Mouse (Mus musculus) limb, embryonic 14.5 days (tissue): Measurements from ENCODE around the gene Evpl. TPM values are rescaled to one million over a fixed set of nuclear protein-coding genes. Genes with fewer than 3 reads are reported as not detected.

Source experiments
- ATAC-seq: fragments of 200-750 bp; cut with Nextera tagmentation; 2 replicates; pipeline ENCODE4 v1.8.0; 2017; ENCODE audit warnings: low read depth, moderate number of reproducible peaks, moderate TSS enrichment; ENCODE audit not compliant: low FRiP score
- DNase-seq: peaks from one replicate; pipeline ENCODE4 v3.0.0-alpha.2; 2015; ENCODE audit warnings: low spot score
- H3K27ac ChIP-seq: fragments of 300-500 bp; sonication (generic); replicated peaks from 2 replicates; pipeline ENCODE4 v1.5.1; 2014; ENCODE audit warnings: low read depth, mild to moderate bottlenecking, low read length, moderate library complexity, mixed read lengths
- H3K27me3 ChIP-seq: fragments of 300-500 bp; sonication (generic); 2 replicates; pipeline ENCODE4 v1.6.1; 2014; ENCODE audit warnings: low read length, mixed read lengths; ENCODE audit not compliant: control insufficient read depth, insufficient read depth
- H3K36me3 ChIP-seq: fragments of 300-500 bp; sonication (generic); 2 replicates; pipeline ENCODE4 v1.6.1; 2014; ENCODE audit warnings: mild to moderate bottlenecking, low read length, moderate library complexity, mixed read lengths; ENCODE audit not compliant: control insufficient read depth, insufficient read depth
- H3K4me1 ChIP-seq: fragments of 300-500 bp; sonication (generic); 2 replicates; pipeline ENCODE4 v1.6.1; 2014; ENCODE audit warnings: antibody characterized with exemption, low read length, mixed read lengths; ENCODE audit not compliant: control insufficient read depth, insufficient read depth
- H3K4me2 ChIP-seq: fragments of 300-500 bp; sonication (generic); replicated peaks from 2 replicates; pipeline ENCODE4 v1.6.1; 2014; ENCODE audit warnings: low read depth, mild to moderate bottlenecking, low read length, moderate library complexity; ENCODE audit not compliant: severe bottlenecking
- H3K4me3 ChIP-seq: fragments of 300-500 bp; sonication (generic); replicated peaks from 2 replicates; pipeline ENCODE4 v1.5.1; 2014; ENCODE audit warnings: low read length
- H3K9ac ChIP-seq: fragments of 300-500 bp; sonication (generic); 2 replicates; pipeline ENCODE4 v1.6.1; 2014; ENCODE audit warnings: mild to moderate bottlenecking, low read depth, low read length, moderate library complexity; ENCODE audit not compliant: severe bottlenecking
- H3K9me3 ChIP-seq: fragments of 300-500 bp; sonication (generic); 2 replicates; pipeline ENCODE4 v1.6.1; 2016; ENCODE audit warnings: low read length; ENCODE audit not compliant: control insufficient read depth
- POLR2A ChIP-seq: fragments of 200-500 bp; IDR thresholded peaks from 2 replicates; pipeline ENCODE4 v1.8.0; 2012; ENCODE audit warnings: inconsistent platforms, mild to moderate bottlenecking, moderate library complexity, borderline replicate concordance; ENCODE audit not compliant: insufficient read depth, insufficient read length; ENCODE audit errors: extremely low read depth
- WGBS: fragments of 180-500 bp; shearing (Covaris S2); extraction: QIAGEN DNeasy Blood & Tissue Kit; methylation state at CpG from one replicate; pipeline ENCODE4 v1.1.7; 2014; 5-methylcytosine and 5-hydroxymethylcytosine counted together
- polyA plus RNA-seq, 2 experiments: library from polyadenylated mRNA; depleted of rRNA in 1 of 2; stranded (reverse) in 1 of 2; unstranded in 1 of 2; fragments of >200 nt; fragmentation: Nextera tagmentation in 1 of 2; extraction: Ambion mirVana in 1 of 2; gene quantifications; 2 replicates each; pipeline versions ENCODE4 v1.2.1 to v1.2.3; 2012 to 2014

Gene Evpl
- polyA plus RNA-seq, 2 experiments: 8.2 to 21.8 TPM

DNA sequence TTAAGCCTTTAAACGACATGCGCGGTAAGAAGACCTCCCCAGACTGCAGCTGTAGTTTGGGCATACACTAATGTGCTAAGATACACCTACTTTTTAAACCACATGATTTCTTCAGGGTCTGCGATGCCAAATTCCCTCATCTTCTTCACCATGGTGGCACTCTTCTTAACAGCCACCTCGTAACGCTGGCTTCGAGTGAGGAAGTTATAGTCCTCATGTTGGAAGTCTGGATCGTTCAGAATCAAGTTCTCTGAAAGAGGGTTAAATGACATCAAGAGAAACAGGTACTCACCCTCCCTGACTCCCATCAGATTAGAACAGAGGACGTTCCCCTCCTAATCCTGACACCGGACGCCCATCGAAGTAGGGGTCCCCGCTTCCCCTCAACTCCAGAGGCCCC lies 39.7 kb downstream of the Evpl start:
- Histone ChIP-seq H3K4me3 (peak overlapping the region; percentile 66), H3K9ac (peak overlapping the region; percentile 81), H3K27me3 (no peaks in the 10 kb centered on the region), H3K36me3 (peaks cover 21% of the 10 kb centered on the region), H3K9me3 (no peaks in the 10 kb centered on the region), H3K4me1 (peaks cover 9% of the 10 kb centered on the region), H3K4me2 (peak overlapping the region; percentile 45), H3K27ac (peak overlapping the region; percentile 83; the same call in 1 of the 2 replicates)
- WGBS: 23% methylated on average over 13 of the region's 13 CpGs
- DNase-seq (no peak), ATAC-seq (no peak; the same call in 1 of the 2 replicates)
- TF ChIP-seq POLR2A: no peak

DNA sequence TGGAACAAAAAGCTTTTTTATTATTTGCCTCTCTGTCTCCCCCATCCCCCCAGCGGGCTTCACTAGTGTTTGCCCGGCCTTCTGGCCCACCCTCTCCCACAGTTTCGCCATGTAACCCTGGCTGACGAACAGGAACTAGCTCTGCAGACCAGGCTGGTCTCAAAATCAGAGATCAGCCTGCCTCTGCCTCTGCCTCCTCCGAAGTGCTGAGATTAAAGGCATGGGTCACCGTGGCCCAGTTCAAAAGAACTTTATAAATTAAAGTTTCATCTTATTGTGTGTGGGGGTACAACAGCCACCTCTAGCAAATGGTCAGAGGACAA lies 40.3 kb downstream of the Evpl start:
- Histone ChIP-seq H3K9ac (no peak overlapping the region), H3K27me3 (no peaks in the 10 kb centered on the region), H3K9me3 (no peaks in the 10 kb centered on the region), H3K4me2 (peak overlapping the region; percentile 45; the same call in 1 of the 2 replicates), H3K36me3 (peaks cover 21% of the 10 kb centered on the region), H3K4me1 (peaks cover 9% of the 10 kb centered on the region), H3K27ac (no peak overlapping the region), H3K4me3 (peak overlapping the region; percentile 66; the same call in 1 of the 2 replicates)
- 92% methylated on average over 6 of the region's 6 CpGs for WGBS
- DNase-seq (no peak), ATAC-seq (no peak)
- no peak for TF ChIP-seq POLR2A

DNA sequence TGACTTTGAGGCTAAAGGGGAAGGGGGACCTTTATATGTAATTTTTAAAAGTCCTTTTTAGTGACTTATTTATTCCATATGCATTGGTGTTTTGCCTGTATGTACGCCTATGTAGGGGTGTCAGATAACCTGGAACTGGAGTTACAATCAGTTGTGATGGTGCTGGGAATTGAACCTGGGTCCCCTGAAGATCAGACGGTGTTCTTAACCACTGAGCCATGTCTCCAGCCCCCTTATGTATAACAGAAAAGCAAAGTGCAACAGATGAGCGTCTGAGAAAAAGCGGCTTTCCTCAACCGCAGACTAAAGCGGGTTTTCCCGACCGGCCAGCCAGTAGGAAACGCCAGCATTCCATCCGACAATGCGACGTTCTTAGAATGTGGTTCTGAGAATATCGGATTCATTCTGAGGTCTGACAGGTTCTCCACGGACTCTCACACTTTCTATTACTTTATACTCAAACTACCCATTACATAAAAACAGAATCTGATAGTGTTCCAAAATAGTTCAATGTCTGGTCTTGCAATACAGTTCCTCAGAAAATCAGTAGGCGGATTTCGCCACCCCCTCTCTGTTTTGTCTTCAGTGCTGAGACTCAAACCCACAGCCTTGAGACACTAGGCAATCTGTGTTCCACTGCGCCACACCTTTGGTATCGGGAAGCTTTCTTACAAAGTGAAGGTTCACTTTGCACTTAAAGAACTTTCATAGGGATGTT lies 40.9 kb downstream of the Evpl start:
- Histone ChIP-seq H3K9me3 (no peaks in the 10 kb centered on the region), H3K4me1 (peaks cover 9% of the 10 kb centered on the region), H3K36me3 (peaks cover 18% of the 10 kb centered on the region), H3K27ac (no peak overlapping the region), H3K4me3 (no peak overlapping the region), H3K27me3 (no peaks in the 10 kb centered on the region), H3K9ac (no peak overlapping the region), H3K4me2 (0 out of 2 replicates have a peak overlapping the region, but pooled peaks have one; percentile 45)
- 95% methylated on average over 18 of the region's 18 CpGs for WGBS
- DNase-seq (no peak), ATAC-seq (no peak)
- no peak for TF ChIP-seq POLR2A

DNA sequence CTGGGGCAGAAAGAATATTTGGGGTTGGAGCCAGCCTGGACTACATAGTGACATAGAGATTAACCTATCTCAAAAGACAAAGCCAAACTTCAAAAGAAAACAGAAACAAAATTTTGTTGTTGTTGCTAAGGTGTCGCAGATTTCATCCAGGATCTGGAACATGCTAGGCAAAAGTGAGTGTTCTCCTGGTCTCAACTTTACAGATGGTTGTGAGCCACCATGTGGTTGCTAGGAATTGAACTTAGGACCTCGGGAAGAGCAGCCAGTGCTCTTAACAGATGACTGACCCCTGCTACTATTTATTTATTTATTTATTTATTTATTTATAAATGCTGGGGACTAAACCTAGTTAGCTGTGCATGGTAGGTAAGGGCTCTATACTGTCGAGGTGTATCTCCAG lies 41.5 kb downstream of the Evpl start:
- Histone ChIP-seq H3K9ac (no peak overlapping the region), H3K9me3 (no peaks in the 10 kb centered on the region), H3K4me3 (no peak overlapping the region), H3K27ac (no peak overlapping the region), H3K4me1 (peaks cover 9% of the 10 kb centered on the region), H3K4me2 (no peak overlapping the region), H3K27me3 (no peaks in the 10 kb centered on the region), H3K36me3 (peaks cover 20% of the 10 kb centered on the region; the same call in 1 of the 2 replicates)
- no peak for TF ChIP-seq POLR2A
- WGBS: 77% methylated on average over 3 of the region's 3 CpGs
- ATAC-seq: no peak
- DNase-seq: no peak

DNA sequence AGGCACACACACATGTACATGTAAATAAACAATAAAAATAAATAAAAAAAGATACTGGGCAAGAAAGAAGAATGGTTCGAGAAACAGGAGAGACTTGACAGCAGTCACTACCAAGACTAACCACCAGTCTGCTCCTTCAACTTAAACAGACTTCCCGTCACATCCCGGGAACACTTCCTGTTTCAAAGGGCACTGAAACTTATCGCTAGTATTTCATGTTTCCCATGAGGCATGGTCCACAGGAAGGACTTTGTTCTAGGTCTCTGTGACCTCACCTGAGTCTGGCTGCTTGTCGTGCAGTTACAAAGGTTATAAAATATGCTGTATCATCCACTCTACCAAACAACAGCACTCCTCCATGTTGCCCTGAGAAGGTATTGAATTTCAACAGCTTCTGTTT lies 42.6 kb downstream of the Evpl start:
- Histone ChIP-seq H3K4me3 (no peak overlapping the region), H3K4me2 (no peak overlapping the region), H3K27ac (no peak overlapping the region), H3K9me3 (no peaks in the 10 kb centered on the region), H3K36me3 (peaks cover 28% of the 10 kb centered on the region), H3K9ac (no peak overlapping the region), H3K4me1 (peaks cover 9% of the 10 kb centered on the region), H3K27me3 (no peaks in the 10 kb centered on the region)
- ATAC-seq (no peak), DNase-seq (no peak)
- TF ChIP-seq POLR2A: no peak
- 73% methylated on average over 5 of the region's 5 CpGs for WGBS
